Comparison of ENCODE assay signal across 20 mouse cellular contexts in genomic region chr3:37645061-37645460, GRCm38 (mm10). TPM values are rescaled to one million over a fixed set of nuclear protein-coding genes. Genes with fewer than 3 reads are reported as not detected.
DNase-seq lines count a peak whose midpoint lies in the region; ATAC-seq and TF ChIP-seq lines count a peak whose summit lies in the region.
"Had no signal": no experiment of that assay in that cellular context is flagged by ENCODE, and none has a peak within 500 bp of the region (broad histone marks: within the 10 kb centered on the region; RNA-seq: fewer than 3 reads in every experiment).

No protein-coding gene starts in this region.

- H3K9me3 ChIP-seq in forebrain, embryonic 10.5 days, result no peaks in the 10 kb centered on the region
- no peaks in the 10 kb centered on the region for H3K9me3 ChIP-seq in forebrain, embryonic 13.5 days (replicated peaks)
- no peaks in the 10 kb centered on the region for H3K9me3 ChIP-seq in kidney, postnatal 0 days (replicated peaks; ENCODE audit: low read length)
- H3K9me3 ChIP-seq: limb, embryonic 15.5 days; midbrain, embryonic 12.5 days; neural tube, embryonic 13.5 days; stomach, embryonic 15.5 days had no signal

- no peak for ATAC-seq in forebrain, embryonic 13.5 days
- ATAC-seq in kidney, postnatal 0 days (replicated peaks; ENCODE audit: low FRiP score, low read depth), result no peak
- ATAC-seq: forebrain, embryonic 14.5 days; Patski had no signal

- H3K27me3 ChIP-seq in forebrain, embryonic 10.5 days (ENCODE audit: poor library complexity, severe bottlenecking), result 0 out of 2 replicates have a peak, but pooled peaks cover 4% of the 10 kb centered on the region
- H3K27me3 ChIP-seq in forebrain, embryonic 13.5 days, result 0 out of 2 replicates have a peak, but pooled peaks cover 3% of the 10 kb centered on the region
- H3K27me3 ChIP-seq in kidney, postnatal 0 days (ENCODE audit: insufficient read depth, low read length), result no peaks in the 10 kb centered on the region
- H3K27me3 ChIP-seq: limb, embryonic 15.5 days; Patski; stomach, embryonic 15.5 days had no signal

- H3K4me3 ChIP-seq in forebrain, embryonic 10.5 days, result peak overlapping the region; percentile 20; the same call in 1 of the 2 replicates
- H3K4me3 ChIP-seq in forebrain, embryonic 13.5 days, result no peak overlapping the region
- no peak overlapping the region; the same call in 1 of the 2 replicates for H3K4me3 ChIP-seq in kidney, postnatal 0 days (replicated peaks; ENCODE audit: low read depth, low read length)
- H3K4me3 ChIP-seq: heart, adult 2 months; limb, embryonic 15.5 days; midbrain, embryonic 12.5 days; neural tube, embryonic 13.5 days; stomach, embryonic 15.5 days had no signal

- no peak for DNase-seq in forebrain, embryonic 10.5 days (ENCODE audit: extremely low spot score, low spot score)
- no peak for DNase-seq in kidney, postnatal 0 days (ENCODE audit: low spot score)
- no peak for DNase-seq in kidney, postnatal 4 days
- DNase-seq in testis, postnatal 10 days (ENCODE audit: low spot score), result peak; percentile 11
- DNase-seq in testis, postnatal 14 days (ENCODE audit: low spot score), result no peak
- no peak for DNase-seq in cerebellum, adult 9-11 months
- DNase-seq in liver, result no peak
- DNase-seq: cerebellum, adult 11-12 months; heart, adult 2 months; kidney, postnatal 14 days; lung, embryonic 14.5 days; thymus, postnatal 4 days had no signal

- TF ChIP-seq CTCF in kidney, postnatal 0 days (IDR thresholded peaks at IDR 0.05; ENCODE audit: low read depth), result no peak

- no peak overlapping the region for H3K4me2 ChIP-seq in forebrain, embryonic 13.5 days
- H3K4me2 ChIP-seq in kidney, postnatal 0 days (ENCODE audit: low read length), result peak overlapping the region; percentile 43
- H3K4me2 ChIP-seq: hindbrain, embryonic 14.5 days; limb, embryonic 15.5 days; lung, embryonic 14.5 days; neural tube, embryonic 13.5 days; stomach, embryonic 15.5 days had no signal

- peaks cover 70% of the 10 kb centered on the region for H3K36me3 ChIP-seq in forebrain, embryonic 10.5 days (replicated peaks)
- peaks cover 29% of the 10 kb centered on the region for H3K36me3 ChIP-seq in forebrain, embryonic 13.5 days (ENCODE audit: poor library complexity, severe bottlenecking)
- peaks cover 25% of the 10 kb centered on the region for H3K36me3 ChIP-seq in kidney, postnatal 0 days (ENCODE audit: insufficient read depth, low read length)

- H3K9ac ChIP-seq in forebrain, embryonic 13.5 days, result no peak overlapping the region
- no peak overlapping the region for H3K9ac ChIP-seq in kidney, postnatal 0 days (ENCODE audit: low read depth, low read length)
- H3K9ac ChIP-seq: hindbrain, embryonic 14.5 days; limb, embryonic 15.5 days; lung, embryonic 14.5 days; midbrain, embryonic 12.5 days; neural tube, embryonic 13.5 days; stomach, embryonic 15.5 days had no signal

- 0 out of 2 replicates have a peak overlapping the region, but pooled peaks have one; percentile 5 for H3K27ac ChIP-seq in forebrain, embryonic 10.5 days
- H3K27ac ChIP-seq in forebrain, embryonic 13.5 days, result no peak overlapping the region
- H3K27ac ChIP-seq in kidney, postnatal 0 days, result no peak overlapping the region
- H3K27ac ChIP-seq: heart, adult 2 months; hindbrain, embryonic 14.5 days; limb, embryonic 15.5 days; midbrain, embryonic 12.5 days; neural tube, embryonic 13.5 days; stomach, embryonic 15.5 days had no signal

- WGBS in forebrain, embryonic 10.5 days, result 90% methylated on average over 6 of the region's 6 CpGs
- WGBS in forebrain, embryonic 13.5 days, result 87% methylated on average over 6 of the region's 6 CpGs
- WGBS in kidney, postnatal 0 days, result 58% methylated on average over 6 of the region's 6 CpGs

- peaks cover 49% of the 10 kb centered on the region for H3K4me1 ChIP-seq in forebrain, embryonic 10.5 days
- peaks cover 20% of the 10 kb centered on the region for H3K4me1 ChIP-seq in forebrain, embryonic 13.5 days
- H3K4me1 ChIP-seq in kidney, postnatal 0 days (replicated peaks; ENCODE audit: insufficient read depth, low read length), result peaks cover 22% of the 10 kb centered on the region

RNA-seq across cellular contexts. Expression of gene Spry1, which starts 5.3 kb away (rescaled TPM):
- polyA plus RNA-seq in forebrain, embryonic 10.5 days (2016; fragmentation: Nextera tagmentation; extraction: Ambion mirVana), result 21.6 and 29.1 TPM in 2 replicates
- 6.1 and 9.8 TPM in 2 replicates for polyA plus RNA-seq in forebrain, embryonic 13.5 days (2015; fragmentation: Nextera tagmentation; extraction: Ambion mirVana)
- polyA plus RNA-seq in kidney, postnatal 0 days (2015; fragmentation: Nextera tagmentation; extraction: Ambion mirVana), result 31.8 and 39.6 TPM in 2 replicates
